Mouse (Mus musculus) kidney, embryonic 15.5 days (tissue): ENCODE measurements around the gene Atp5j2. TPM values are rescaled to one million over a fixed set of nuclear protein-coding genes. Genes with fewer than 3 reads are reported as not detected.

Experiments
- ATAC-seq: fragments of 200-750 bp; cut with Nextera tagmentation; replicated peaks from 2 replicates; pipeline ENCODE4 v1.8.0; 2017; ENCODE audit warnings: moderate TSS enrichment; ENCODE audit not compliant: low FRiP score
- H3K27ac ChIP-seq: fragments of 300-500 bp; sonication (generic); 2 replicates; pipeline ENCODE4 v1.5.1; 2015; ENCODE audit warnings: mild to moderate bottlenecking, inconsistent platforms
- H3K27me3 ChIP-seq: fragments of 300-500 bp; sonication (generic); 2 replicates; pipeline ENCODE4 v1.6.1; 2015; ENCODE audit warnings: inconsistent platforms
- H3K36me3 ChIP-seq: fragments of 300-500 bp; sonication (generic); 2 replicates; pipeline ENCODE4 v1.6.1; 2015; ENCODE audit warnings: inconsistent platforms
- H3K4me1 ChIP-seq: fragments of 300-500 bp; sonication (generic); 2 replicates; pipeline ENCODE4 v1.6.1; 2015; ENCODE audit warnings: inconsistent platforms
- H3K4me2 ChIP-seq: fragments of 300-500 bp; sonication (generic); 2 replicates; pipeline ENCODE4 v1.6.1; 2015; ENCODE audit warnings: moderate library complexity, mild to moderate bottlenecking, inconsistent platforms
- H3K4me3 ChIP-seq: fragments of 300-500 bp; sonication (generic); replicated peaks from 2 replicates; pipeline ENCODE4 v1.5.1; 2015; ENCODE audit warnings: mild to moderate bottlenecking, inconsistent platforms
- H3K9ac ChIP-seq: fragments of 300-500 bp; sonication (generic); 2 replicates; pipeline ENCODE4 v1.6.1; 2015; ENCODE audit warnings: mild to moderate bottlenecking, inconsistent platforms
- H3K9me3 ChIP-seq: fragments of 300-500 bp; sonication (generic); replicated peaks from 2 replicates; pipeline ENCODE4 v1.6.1; 2016; ENCODE audit warnings: inconsistent platforms
- WGBS: fragments of 180-500 bp; shearing (Covaris S2); methylation state at CpG from one replicate; pipeline ENCODE4 v1.1.7; 2015; ENCODE audit warnings: mixed read lengths; 5-methylcytosine and 5-hydroxymethylcytosine counted together
- polyA plus RNA-seq: library from polyadenylated mRNA; unstranded; fragments of >200 nt; fragmentation: Nextera tagmentation; extraction: Ambion mirVana; gene quantifications from 2 replicates; pipeline ENCODE4 v1.2.1, GENCODE M21; 2015

Gene Atp5j2
- polyA plus RNA-seq, 1 experiment from 2014 or later, result 744 TPM

DNA sequence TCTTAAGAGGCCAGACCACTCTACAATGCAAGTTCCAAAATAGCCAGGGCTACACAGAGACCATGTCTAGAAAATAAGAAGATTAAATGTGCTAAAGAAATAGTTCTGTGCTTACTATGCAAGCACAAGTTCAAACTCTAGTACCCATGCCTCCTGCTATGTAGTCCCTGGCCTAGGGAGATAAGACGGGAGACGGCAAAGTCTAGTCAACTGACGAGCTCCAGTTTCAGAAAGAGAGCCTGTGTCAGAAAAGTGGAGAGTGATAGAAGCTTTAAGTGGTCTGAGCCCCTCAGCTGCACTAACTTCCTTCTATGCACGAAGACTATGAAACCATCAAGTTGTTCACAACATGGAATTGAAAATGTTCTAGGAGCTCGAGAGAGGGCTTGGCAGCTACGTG is 42.6 kb downstream of the Atp5j2 start:
- WGBS, result 92% methylated on average over 6 of the region's 6 CpGs
- H3K9me3 ChIP-seq, result no peaks in the 10 kb centered on the region
- no peak overlapping the region for H3K4me3 ChIP-seq
- H3K4me1 ChIP-seq, result no peaks in the 10 kb centered on the region
- H3K4me2 ChIP-seq, result no peak overlapping the region
- H3K27me3 ChIP-seq, result no peaks in the 10 kb centered on the region
- no peak overlapping the region for H3K27ac ChIP-seq
- no peak overlapping the region for H3K9ac ChIP-seq
- H3K36me3 ChIP-seq, result peaks cover 99% of the 10 kb centered on the region
- ATAC-seq, result no peak

DNA sequence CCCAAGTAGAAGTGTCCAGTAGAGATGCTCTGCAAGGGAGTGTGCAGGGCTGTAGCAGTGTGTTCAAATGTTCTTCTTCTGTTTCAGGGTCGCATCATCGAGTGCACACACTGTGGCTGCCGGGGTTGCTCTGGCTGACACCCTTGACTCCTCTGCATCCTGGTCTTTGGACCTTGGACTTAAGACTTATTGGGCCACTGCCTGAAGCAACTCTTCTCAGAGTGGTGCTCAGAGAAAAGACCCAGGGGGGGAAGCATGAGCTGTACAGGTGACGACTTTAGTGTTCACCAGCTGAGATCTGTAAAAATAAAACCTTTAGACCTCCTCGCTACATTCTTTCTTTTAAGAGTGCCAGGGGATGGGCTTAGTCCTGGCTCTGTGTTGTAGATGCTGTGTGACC is 44.1 kb downstream of the Atp5j2 start:
- Histone ChIP-seq H3K27ac (no peak overlapping the region), H3K4me2 (no peak overlapping the region), H3K4me1 (no peaks in the 10 kb centered on the region), H3K9me3 (no peaks in the 10 kb centered on the region), H3K9ac (no peak overlapping the region), H3K4me3 (no peak overlapping the region), H3K27me3 (no peaks in the 10 kb centered on the region), H3K36me3 (peaks cover 100% of the 10 kb centered on the region)
- no peak for ATAC-seq
- 85% methylated on average over 5 of the region's 5 CpGs for WGBS

DNA sequence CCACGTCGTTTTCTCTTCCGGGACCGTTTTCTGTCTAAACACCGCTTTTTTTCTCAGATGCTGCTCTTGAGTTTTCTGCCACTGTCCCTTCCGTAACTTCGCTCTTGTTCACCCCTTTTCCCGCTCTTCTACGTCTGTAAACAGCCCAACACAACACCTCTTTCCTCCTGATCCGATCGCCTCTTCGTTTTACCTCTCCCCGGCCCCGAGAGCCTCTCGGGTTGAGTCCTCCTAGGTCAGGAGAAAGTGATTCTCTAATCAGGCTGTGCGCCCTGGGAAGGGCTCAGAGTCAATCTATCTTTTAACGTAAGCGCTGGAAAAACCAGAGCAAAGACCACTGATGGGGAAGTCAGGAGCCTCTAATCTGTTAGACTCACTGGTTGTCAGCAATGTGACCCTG is 51.3 kb downstream of the Atp5j2 start:
- Histone ChIP-seq H3K4me1 (peaks cover 31% of the 10 kb centered on the region), H3K36me3 (peaks cover 62% of the 10 kb centered on the region), H3K27me3 (no peaks in the 10 kb centered on the region), H3K9ac (peak overlapping the region; percentile 86), H3K4me3 (peak overlapping the region; percentile 78), H3K27ac (peak overlapping the region; percentile 93), H3K4me2 (peak overlapping the region; percentile 83), H3K9me3 (no peaks in the 10 kb centered on the region)
- no peak for ATAC-seq
- WGBS, result under 1% methylated on average over 18 of the region's 18 CpGs

DNA sequence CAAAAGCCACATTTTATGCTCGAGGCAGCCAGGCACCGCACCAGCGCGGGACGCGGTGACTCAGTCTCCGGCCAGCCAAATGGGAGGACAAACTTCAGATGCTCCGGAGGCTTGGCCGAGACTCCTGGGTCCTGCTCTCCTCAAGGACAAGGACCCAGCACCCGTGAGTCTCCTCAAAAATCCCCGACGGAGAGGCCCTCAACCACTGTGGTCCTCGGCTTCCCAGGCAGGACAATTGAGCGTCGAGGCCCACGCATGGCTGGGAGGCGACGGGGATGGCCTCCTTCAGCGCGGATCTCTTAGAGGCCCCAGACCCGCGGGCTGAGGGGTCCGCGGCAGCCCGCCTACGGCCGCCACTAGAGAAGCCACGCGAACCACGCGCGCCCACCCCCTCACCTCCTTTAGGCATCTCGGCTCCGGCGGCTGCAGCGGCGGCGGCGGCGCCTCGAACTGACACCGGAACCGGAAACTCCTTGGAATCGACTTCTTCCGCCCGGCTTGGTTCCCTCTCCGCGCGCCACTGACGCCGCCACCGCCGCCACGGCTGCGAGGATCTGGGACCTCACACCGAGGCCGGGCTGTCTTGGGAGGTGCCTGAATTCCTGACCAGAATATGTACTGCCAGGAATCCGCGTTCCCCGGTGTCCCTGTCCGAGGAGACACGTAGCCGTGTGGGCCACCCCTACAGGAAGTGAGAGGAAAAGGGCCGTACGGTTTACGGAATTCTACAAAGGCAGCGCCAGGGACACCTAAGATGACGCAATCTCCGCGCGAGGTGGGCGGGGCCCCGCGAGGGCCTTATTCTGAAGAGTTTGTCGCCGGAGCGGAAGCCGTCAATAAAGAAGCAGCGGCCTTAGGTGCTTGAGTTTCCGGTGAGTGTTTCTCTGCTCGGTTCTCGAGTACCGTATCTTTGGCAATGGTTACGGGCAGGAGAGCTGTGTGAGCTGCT is 52.0 kb downstream of the Atp5j2 start, which contains the start of the genes Pdap1 and Bud31:
Gene Pdap1 (minus strand): TSS at position 668 of the 949 bp plus-strand sequence.
Gene Bud31 (plus strand): TSS at position 792 of the 949 bp plus-strand sequence.
- Histone ChIP-seq H3K9ac (peak within 1 kb of the TSS; percentile 86), H3K4me1 (peaks cover 31% of the 10 kb centered on the region), H3K27ac (peak within 1 kb of the TSS; percentile 93), H3K27me3 (no peaks in the 10 kb centered on the region), H3K9me3 (no peaks in the 10 kb centered on the region), H3K36me3 (peaks cover 61% of the 10 kb centered on the region), H3K4me2 (peak within 1 kb of the TSS; percentile 83), H3K4me3 (peak within 1 kb of the TSS; percentile 78)
- ATAC-seq, result peak; percentile 95
- under 1% methylated on average over 81 of the region's 84 CpGs for WGBS

DNA sequence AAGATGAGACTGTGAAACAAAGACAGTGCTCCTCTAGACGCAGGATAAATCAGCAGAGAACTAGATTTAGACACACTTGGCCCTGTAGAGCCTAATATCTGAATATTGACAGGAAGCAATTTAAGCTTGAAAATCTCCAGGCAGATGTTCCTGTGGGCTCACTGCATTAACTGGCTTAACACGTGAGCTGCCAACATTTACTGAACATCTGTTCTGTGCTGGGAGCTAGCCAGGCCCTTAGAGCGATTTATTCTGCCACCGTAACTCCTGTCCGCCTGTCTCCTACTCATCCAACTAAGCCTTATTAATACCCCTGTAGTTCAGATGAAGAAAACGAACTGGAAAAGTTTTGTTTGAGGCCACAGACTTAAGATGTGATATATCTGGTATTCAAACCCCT is 53.0 kb downstream of the Atp5j2 start:
- H3K4me3 ChIP-seq, result peak overlapping the region; percentile 78
- 10% methylated on average over 6 of the region's 6 CpGs for WGBS
- no peaks in the 10 kb centered on the region for H3K9me3 ChIP-seq
- H3K4me2 ChIP-seq, result peak overlapping the region; percentile 83
- no peaks in the 10 kb centered on the region for H3K27me3 ChIP-seq
- peak overlapping the region; percentile 86 for H3K9ac ChIP-seq
- peaks cover 61% of the 10 kb centered on the region for H3K36me3 ChIP-seq
- H3K4me1 ChIP-seq, result peaks cover 31% of the 10 kb centered on the region
- no peak overlapping the region for H3K27ac ChIP-seq
- ATAC-seq, result no peak

Other genes with a start within 250 kb of the Atp5j2 start
- 14.0 and 15.4 TPM in 2 replicates for gene Smurf1, start 226.2 kb downstream of the Atp5j2 start, polyA plus RNA-seq
- gene Gm4871, start 159.3 kb downstream of the Atp5j2 start, polyA plus RNA-seq, result not detected in 2 replicates
- not detected in 2 replicates for gene 1700018F24Rik, start 149.1 kb downstream of the Atp5j2 start, polyA plus RNA-seq
- 138 and 140 TPM in 2 replicates for gene Arpc1a, start 108.2 kb downstream of the Atp5j2 start, polyA plus RNA-seq
- gene Kpna7, start 108.0 kb downstream of the Atp5j2 start, polyA plus RNA-seq, result not detected in 2 replicates
- gene Arpc1b, start 77.8 kb downstream of the Atp5j2 start, polyA plus RNA-seq, result 294 and 313 TPM in 2 replicates
- gene Pdap1, start 51.8 kb downstream of the Atp5j2 start, polyA plus RNA-seq, result 104 and 106 TPM in 2 replicates
- gene Bud31, start 51.7 kb downstream of the Atp5j2 start, polyA plus RNA-seq, result 196 TPM in 2 replicates
- 16.9 and 17.4 TPM in 2 replicates for gene Ptcd1, start 25.0 kb downstream of the Atp5j2 start, polyA plus RNA-seq
- 52.0 and 57.6 TPM in 2 replicates for gene Cpsf4, start 24.8 kb downstream of the Atp5j2 start, polyA plus RNA-seq
- gene Zkscan14, start 9.8 kb upstream of the Atp5j2 start, polyA plus RNA-seq, result 8.1 and 9.9 TPM in 2 replicates
- gene Zkscan5, start 12.5 kb upstream of the Atp5j2 start, polyA plus RNA-seq, result 14.1 and 14.4 TPM in 2 replicates
- gene Zfp655, start 39.7 kb upstream of the Atp5j2 start, polyA plus RNA-seq, result 31.3 and 34.5 TPM in 2 replicates
- 0.48 and 0.61 TPM in 2 replicates for gene Zscan25, start 88.4 kb upstream of the Atp5j2 start, polyA plus RNA-seq
- gene Cyp3a57, start 153.2 kb upstream of the Atp5j2 start, polyA plus RNA-seq, result not detected in 2 replicates